Comparison of ENCODE assay signal across 23 mouse cellular contexts in the genomic region with DNA sequence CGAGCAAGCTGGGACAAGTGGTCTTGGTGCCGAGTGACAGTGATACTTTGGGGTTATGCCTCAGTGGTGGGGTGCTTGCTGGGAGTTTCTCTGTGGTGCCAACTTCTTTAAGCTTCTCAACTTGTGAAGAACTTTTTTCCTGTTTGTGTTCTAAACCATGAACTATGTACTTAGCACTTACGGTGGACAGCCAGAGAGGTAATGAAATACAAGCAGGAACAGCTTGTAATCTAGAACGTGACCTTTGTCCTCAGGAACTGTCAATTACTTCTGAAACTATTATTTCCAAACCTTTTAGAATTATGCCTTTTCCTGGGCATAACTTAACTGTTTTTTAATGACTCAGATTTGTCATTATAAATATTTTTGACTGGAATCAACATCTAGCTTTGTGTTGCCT. TPM values are rescaled to one million over a fixed set of nuclear protein-coding genes. Genes with fewer than 3 reads are reported as not detected.
DNase-seq lines count a peak whose midpoint lies in the region; ATAC-seq and TF ChIP-seq lines count a peak whose summit lies in the region.
"Had no signal": no experiment of that assay in that cellular context is flagged by ENCODE, and none has a peak within 500 bp of the region (broad histone marks: within the 10 kb centered on the region; RNA-seq: fewer than 3 reads in every experiment).

No protein-coding gene starts in this region.

- H3K9ac ChIP-seq in heart, embryonic 15.5 days: no peak overlapping the region
- H3K9ac ChIP-seq in intestine, embryonic 15.5 days: no peak overlapping the region
- no peak overlapping the region for H3K9ac ChIP-seq in intestine, postnatal 0 days (ENCODE audit: low read depth, low read length)
- H3K9ac ChIP-seq: heart, embryonic 12.5 days; limb, embryonic 12.5 days; liver, embryonic 14.5 days had no signal

- no peak for ATAC-seq in heart, embryonic 15.5 days (replicated peaks; ENCODE audit: insufficient number of reproducible peaks, insufficient read depth, low FRiP score, low read depth)
- ATAC-seq in intestine, embryonic 15.5 days: no peak
- peak; percentile 70 for ATAC-seq in intestine, postnatal 0 days
- ATAC-seq: forebrain, embryonic 16.5 days; hindbrain, postnatal 0 days had no signal

- WGBS in heart, embryonic 15.5 days: 53% methylated on average over 4 of the region's 4 CpGs
- WGBS in intestine, embryonic 15.5 days: 67% methylated on average over 4 of the region's 4 CpGs
- 47% methylated on average over 4 of the region's 4 CpGs for WGBS in intestine, postnatal 0 days
- 74% methylated on average over 4 of the region's 4 CpGs for WGBS in hindbrain, embryonic 10.5 days

- H3K36me3 ChIP-seq in heart, embryonic 15.5 days: 0 out of 2 replicates have a peak, but pooled peaks cover 5% of the 10 kb centered on the region
- 0 out of 2 replicates have a peak, but pooled peaks cover 3% of the 10 kb centered on the region for H3K36me3 ChIP-seq in intestine, embryonic 15.5 days
- peaks cover 20% of the 10 kb centered on the region; the same call in 1 of the 2 replicates for H3K36me3 ChIP-seq in intestine, postnatal 0 days (ENCODE audit: control insufficient read depth, insufficient read depth)
- peaks cover 32% of the 10 kb centered on the region for H3K36me3 ChIP-seq in hindbrain, embryonic 10.5 days

- H3K4me1 ChIP-seq in heart, embryonic 15.5 days (replicated peaks): peaks cover 11% of the 10 kb centered on the region
- 0 out of 2 replicates have a peak, but pooled peaks cover 5% of the 10 kb centered on the region for H3K4me1 ChIP-seq in intestine, embryonic 15.5 days (replicated peaks)
- peaks cover 12% of the 10 kb centered on the region for H3K4me1 ChIP-seq in intestine, postnatal 0 days (replicated peaks; ENCODE audit: control insufficient read depth, insufficient read depth, low read length)
- H3K4me1 ChIP-seq in hindbrain, embryonic 10.5 days (replicated peaks): peaks cover 6% of the 10 kb centered on the region; the same call in 1 of the 2 replicates
- H3K4me1 ChIP-seq: forebrain, embryonic 10.5 days had no signal

- H3K27me3 ChIP-seq in heart, embryonic 15.5 days: no peaks in the 10 kb centered on the region
- no peaks in the 10 kb centered on the region for H3K27me3 ChIP-seq in intestine, embryonic 15.5 days (replicated peaks)
- no peaks in the 10 kb centered on the region for H3K27me3 ChIP-seq in intestine, postnatal 0 days (replicated peaks; ENCODE audit: control insufficient read depth, insufficient read depth, low read length)
- H3K27me3 ChIP-seq in hindbrain, embryonic 10.5 days (ENCODE audit: insufficient read depth, poor library complexity, severe bottlenecking): no peaks in the 10 kb centered on the region
- H3K27me3 ChIP-seq: heart, embryonic 12.5 days; limb, embryonic 12.5 days had no signal

- H3K27ac ChIP-seq in heart, embryonic 15.5 days: peak overlapping the region; percentile 17; the same call in 1 of the 2 replicates
- 0 out of 2 replicates have a peak overlapping the region, but pooled peaks have one; percentile 2 for H3K27ac ChIP-seq in intestine, embryonic 15.5 days
- peak overlapping the region; percentile 69 for H3K27ac ChIP-seq in intestine, postnatal 0 days (ENCODE audit: low read depth, low read length)
- no peak overlapping the region for H3K27ac ChIP-seq in hindbrain, embryonic 10.5 days
- H3K27ac ChIP-seq: forebrain, embryonic 10.5 days; hindbrain, postnatal 0 days; kidney, postnatal 0 days; limb, embryonic 12.5 days; liver, embryonic 14.5 days had no signal

- DNase-seq in heart, adult 18-20 months: no peak
- DNase-seq in kidney, postnatal 36 days: peak; percentile 30 to 60
- DNase-seq in kidney, postnatal 4 days: no peak
- DNase-seq in hindbrain, embryonic 10.5 days (ENCODE audit: low spot score): no peak
- DNase-seq: adrenal gland, adult 2 months; cerebellum, adult 11-12 months; cerebellum, postnatal 10 days; gastrocnemius, postnatal 14 days; lung, postnatal 4 days; midbrain, embryonic 14.5 days; spleen, adult 18-20 months; thymus, postnatal 4 days had no signal

- no peak overlapping the region for H3K4me3 ChIP-seq in heart, embryonic 15.5 days
- H3K4me3 ChIP-seq in intestine, embryonic 15.5 days (replicated peaks): no peak overlapping the region
- no peak overlapping the region for H3K4me3 ChIP-seq in intestine, postnatal 0 days (ENCODE audit: low read depth, low read length)
- no peak overlapping the region for H3K4me3 ChIP-seq in hindbrain, embryonic 10.5 days
- H3K4me3 ChIP-seq: forebrain, embryonic 10.5 days; heart, embryonic 12.5 days; limb, embryonic 12.5 days had no signal

- no peaks in the 10 kb centered on the region for H3K9me3 ChIP-seq in heart, embryonic 15.5 days (replicated peaks)
- no peaks in the 10 kb centered on the region for H3K9me3 ChIP-seq in intestine, embryonic 15.5 days
- H3K9me3 ChIP-seq in intestine, postnatal 0 days (ENCODE audit: control insufficient read depth): no peaks in the 10 kb centered on the region
- H3K9me3 ChIP-seq in hindbrain, embryonic 10.5 days: no peaks in the 10 kb centered on the region
- H3K9me3 ChIP-seq: forebrain, embryonic 10.5 days; heart, embryonic 12.5 days; limb, embryonic 12.5 days had no signal

- no peak for TF ChIP-seq CTCF in intestine, postnatal 0 days (IDR thresholded peaks at IDR 0.05; ENCODE audit: low read depth)

- H3K4me2 ChIP-seq in heart, embryonic 15.5 days: no peak overlapping the region
- H3K4me2 ChIP-seq in intestine, embryonic 15.5 days (replicated peaks): no peak overlapping the region
- 0 out of 2 replicates have a peak overlapping the region, but pooled peaks have one; percentile 7 for H3K4me2 ChIP-seq in intestine, postnatal 0 days (replicated peaks; ENCODE audit: low read depth)
- H3K4me2 ChIP-seq: heart, embryonic 12.5 days; limb, embryonic 12.5 days had no signal

RNA-seq across cellular contexts. Expression of a gene that starts 22.3 kb away (rescaled TPM):
- polyA plus RNA-seq in heart, embryonic 15.5 days (2015; fragmentation: Nextera tagmentation; extraction: Ambion mirVana): 5.7 and 6.3 TPM in 2 replicates
- 1 to 10 TPM; 4.3 to 6.9 TPM for total RNA-seq in heart, adult 18-20 months (2021)
- polyA plus RNA-seq in intestine, embryonic 15.5 days (2015; fragmentation: Nextera tagmentation; extraction: Ambion mirVana): 2.5 and 3.2 TPM in 2 replicates
- polyA plus RNA-seq in intestine, postnatal 0 days (2015; fragmentation: Nextera tagmentation; extraction: Ambion mirVana): 1.2 and 1.4 TPM in 2 replicates
- 2.2 and 2.4 TPM in 2 replicates for polyA plus RNA-seq in hindbrain, embryonic 10.5 days (2016; fragmentation: Nextera tagmentation; extraction: Ambion mirVana)
- total RNA-seq: MEL had no signal

Comparison
In these comparisons a context has a peak if more than half of its experiments do, and no peak if none do; other contexts are left out.
1. DNase-seq: peak in kidney, postnatal 36 days (2 of 2); none in heart, adult 18-20 months (0 of 2), kidney, postnatal 4 days (0 of 2) and hindbrain, embryonic 10.5 days (single experiment).